Mouse (Mus musculus): ENCODE results near the gene Foxs1.

Gene Foxs1

GRCm38 (mm10) chr2:152933048-152933447 is at the start of gene Foxs1:
Foxs1 (minus strand) TSS chr2:152933208.
- DNase-seq (ENCODE audit: low read depth), result peak; percentile 96

GRCm38 (mm10) chr2:152976991-152977390 is 44.0 kb upstream of the Foxs1 start:
- DNase-seq (ENCODE audit: low read depth), result no peak

- no peak for DNase-seq (ENCODE audit: low read depth)
These were observed 32.5 kb upstream of the Foxs1 start for GRCm38 (mm10) chr2:152965555-152965954.

GRCm38 (mm10) chr2:152962091-152962793 is 29.2 kb upstream of the Foxs1 start, which contains the start of gene Ttll9:
Ttll9 (plus strand) TSS chr2:152962485.
- no peak for DNase-seq (ENCODE audit: low read depth)

- no peak for DNase-seq (ENCODE audit: low read depth)
These were observed 25.1 kb upstream of the Foxs1 start for GRCm38 (mm10) chr2:152958116-152958515.

GRCm38 (mm10) chr2:152951850-152952720 is 19.1 kb upstream of the Foxs1 start:
- no peak for DNase-seq (ENCODE audit: low read depth)

GRCm38 (mm10) chr2:152951065-152951849 is 18.2 kb upstream of the Foxs1 start, which contains the start of gene Dusp15:
Dusp15 (minus strand) TSS chr2:152951698.
- no peak for DNase-seq (ENCODE audit: low read depth)

GRCm38 (mm10) chr2:152950358-152951064 is 17.5 kb upstream of the Foxs1 start:
- no peak for DNase-seq (ENCODE audit: low read depth)

- no peak for DNase-seq (ENCODE audit: low read depth)
These were observed 15.5 kb upstream of the Foxs1 start for GRCm38 (mm10) chr2:152948438-152949020.

GRCm38 (mm10) chr2:152947098-152947497 is 14.1 kb upstream of the Foxs1 start:
- DNase-seq (ENCODE audit: low read depth), result no peak

GRCm38 (mm10) chr2:152944013-152944412 is 11.0 kb upstream of the Foxs1 start:
- DNase-seq (ENCODE audit: low read depth), result no peak

- no peak for DNase-seq (ENCODE audit: low read depth)
These were observed 10.6 kb upstream of the Foxs1 start for GRCm38 (mm10) chr2:152943568-152943967.

GRCm38 (mm10) chr2:152942898-152943515 is 10.0 kb upstream of the Foxs1 start:
- no peak for DNase-seq (ENCODE audit: low read depth)

- no peak for DNase-seq (ENCODE audit: low read depth)
These were observed 8.8 kb upstream of the Foxs1 start for GRCm38 (mm10) chr2:152941776-152942175.

GRCm38 (mm10) chr2:152941106-152941505 is 8.1 kb upstream of the Foxs1 start:
- DNase-seq (ENCODE audit: low read depth), result no peak

GRCm38 (mm10) chr2:152939846-152940245 is 6.8 kb upstream of the Foxs1 start:
- peak; percentile 80 for DNase-seq (ENCODE audit: low read depth)

- peak; percentile 93 for DNase-seq (ENCODE audit: low read depth)
These were observed 606 bp upstream of the Foxs1 start for GRCm38 (mm10) chr2:152933614-152934013.

GRCm38 (mm10) chr2:152931456-152932160 is 1.4 kb downstream of the Foxs1 start:
- peak; percentile 60 for DNase-seq (ENCODE audit: low read depth)

- DNase-seq (ENCODE audit: low read depth), result no peak
These were observed 2.7 kb downstream of the Foxs1 start for GRCm38 (mm10) chr2:152930276-152930675.

GRCm38 (mm10) chr2:152928988-152929370 is 4.0 kb downstream of the Foxs1 start:
- no peak for DNase-seq (ENCODE audit: low read depth)
